Comparison of ENCODE assay signal across 22 mouse cellular contexts in the genomic region with DNA sequence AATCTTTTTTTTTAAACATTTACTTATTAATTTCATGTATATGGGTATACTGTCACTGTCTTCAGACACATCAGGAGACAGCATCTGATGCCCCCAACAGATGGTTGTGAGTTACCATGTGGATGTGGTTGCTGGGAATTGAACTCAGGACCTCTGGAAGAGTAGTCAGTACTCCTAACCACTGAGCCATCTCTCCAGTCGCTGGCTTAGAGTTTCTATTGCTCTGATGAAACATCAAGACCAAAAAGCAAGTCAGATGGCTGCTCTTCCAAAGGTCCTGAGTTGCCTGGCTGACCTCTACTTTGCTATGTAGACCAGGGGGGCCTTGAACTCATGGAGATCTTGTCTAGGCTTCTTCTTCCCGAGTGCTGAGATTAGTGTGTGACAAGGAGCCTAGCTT. TPM values are rescaled to one million over a fixed set of nuclear protein-coding genes. Genes with fewer than 3 reads are reported as not detected.
A peak's percentile ranks its signal among the peaks of the same experiment; 100 is the strongest.
DNase-seq lines count a peak whose midpoint lies in the region; ATAC-seq and TF ChIP-seq lines count a peak whose summit lies in the region.
"Had no signal": no experiment of that assay in that cellular context is flagged by ENCODE, and none has a peak within 500 bp of the region (broad histone marks: within the 10 kb centered on the region; RNA-seq: fewer than 3 reads in every experiment).

No protein-coding gene starts in this region.

- no peaks in the 10 kb centered on the region for H3K9me3 ChIP-seq in forebrain, embryonic 11.5 days (ENCODE audit: control insufficient read depth, low read length)
- no peaks in the 10 kb centered on the region for H3K9me3 ChIP-seq in forebrain, postnatal 0 days (ENCODE audit: low read length)
- H3K9me3 ChIP-seq in CH12.LX (replicated peaks; ENCODE audit: low read length) = no peaks in the 10 kb centered on the region
- no peaks in the 10 kb centered on the region for H3K9me3 ChIP-seq in hindbrain, embryonic 11.5 days (ENCODE audit: control insufficient read depth, low read length)
- H3K9me3 ChIP-seq: embryonic facial prominence, embryonic 15.5 days; forebrain, embryonic 10.5 days; forebrain, embryonic 15.5 days; heart, embryonic 12.5 days; hindbrain, embryonic 12.5 days; intestine, embryonic 15.5 days had no signal

- no peak for ATAC-seq in forebrain, embryonic 11.5 days (replicated peaks; ENCODE audit: low FRiP score)
- ATAC-seq in forebrain, postnatal 0 days = no peak
- ATAC-seq in frontal cortex, adult (ENCODE audit: low TSS enrichment) = no peak
- ATAC-seq in hindbrain, embryonic 11.5 days (ENCODE audit: low FRiP score) = no peak
- ATAC-seq: forebrain, embryonic 15.5 days; hindbrain, postnatal 0 days; intestine, embryonic 15.5 days had no signal

- H3K79me2 ChIP-seq in CH12.LX (replicated peaks; ENCODE audit: control insufficient read depth, extremely low read depth, insufficient read depth, poor library complexity, severe bottlenecking) = no peaks in the 10 kb centered on the region

- no peak for TF ChIP-seq EP300 in CH12.LX (IDR thresholded peaks at IDR 0.05; ENCODE audit: low read length)

- WGBS in forebrain, embryonic 11.5 days = 22% methylated on average over 2 of the region's 2 CpGs
- WGBS in forebrain, postnatal 0 days = 22% methylated on average over 2 of the region's 2 CpGs
- 28% methylated on average over 2 of the region's 2 CpGs for WGBS in hindbrain, embryonic 11.5 days

- no peak overlapping the region for H3K4me2 ChIP-seq in forebrain, embryonic 11.5 days (ENCODE audit: low read depth, low read length, severe bottlenecking)
- no peak overlapping the region for H3K4me2 ChIP-seq in forebrain, postnatal 0 days (ENCODE audit: low read depth)
- no peak overlapping the region for H3K4me2 ChIP-seq in CH12.LX (ENCODE audit: insufficient read depth, low read depth, poor library complexity, severe bottlenecking)
- no peak overlapping the region for H3K4me2 ChIP-seq in hindbrain, embryonic 11.5 days (replicated peaks; ENCODE audit: low read depth, low read length)
- H3K4me2 ChIP-seq: embryonic facial prominence, embryonic 15.5 days; forebrain, embryonic 15.5 days; heart, embryonic 12.5 days; hindbrain, embryonic 12.5 days; intestine, embryonic 15.5 days had no signal

- TF ChIP-seq RAD21 in CH12.LX (IDR thresholded peaks at IDR 0.05; ENCODE audit: low read depth, low read length) = no peak

- peak; percentile 33 for DNase-seq in forebrain, embryonic 11.5 days (ENCODE audit: low spot score)
- DNase-seq in forebrain, postnatal 0 days = no peak
- DNase-seq in 3T3-L1 (ENCODE audit: low read depth, low spot score) = peak; percentile 29
- DNase-seq in CH12.LX (ENCODE audit: extremely low read depth) = no peak
- DNase-seq in R1 (ENCODE audit: low read depth, low spot score) = peak; percentile 80
- DNase-seq in hindbrain, embryonic 11.5 days (ENCODE audit: low spot score) = no peak
- DNase-seq: adrenal gland, adult 2 months; adrenal gland, postnatal 25 days; cerebellum, adult 18-20 months; embryo, embryonic 11 days; gastrocnemius, postnatal 14 days; heart, postnatal 36 days; kidney, adult 2 months had no signal

- 0 out of 2 replicates have a peak, but pooled peaks cover 2% of the 10 kb centered on the region for H3K4me1 ChIP-seq in forebrain, embryonic 11.5 days (replicated peaks; ENCODE audit: control insufficient read depth, insufficient read depth, low read length)
- H3K4me1 ChIP-seq in forebrain, postnatal 0 days (ENCODE audit: insufficient read depth) = 0 out of 2 replicates have a peak, but pooled peaks cover 7% of the 10 kb centered on the region
- H3K4me1 ChIP-seq in CH12.LX (ENCODE audit: control insufficient read depth in 1 of 2, insufficient read depth in 2 of 2) = peaks cover 7 to 15% of the 10 kb centered on the region in 2 experiments
- no peaks in the 10 kb centered on the region for H3K4me1 ChIP-seq in hindbrain, embryonic 11.5 days (replicated peaks; ENCODE audit: control insufficient read depth, insufficient read depth, low read length)

- peaks cover 21% of the 10 kb centered on the region for H3K27me3 ChIP-seq in forebrain, embryonic 11.5 days (ENCODE audit: control insufficient read depth, insufficient read depth, low read length)
- peaks cover 6% of the 10 kb centered on the region for H3K27me3 ChIP-seq in forebrain, postnatal 0 days (ENCODE audit: insufficient read depth, low read length)
- peaks cover 21% of the 10 kb centered on the region for H3K27me3 ChIP-seq in CH12.LX (replicated peaks)
- H3K27me3 ChIP-seq in hindbrain, embryonic 11.5 days (ENCODE audit: control insufficient read depth, insufficient read depth, low read length) = peaks cover 15% of the 10 kb centered on the region

- no peak for TF ChIP-seq CTCF in forebrain, postnatal 0 days (IDR thresholded peaks at IDR 0.05; ENCODE audit: low read depth)
- no peak for TF ChIP-seq CTCF in CH12.LX (conservative IDR thresholded peaks at IDR 0.05 in 1 of 2, IDR thresholded peaks at IDR 0.05 in 1 of 2; ENCODE audit: low read depth in 2 of 2, low read length in 2 of 2)

- H3K4me3 ChIP-seq in forebrain, embryonic 11.5 days (ENCODE audit: low read depth, low read length) = no peak overlapping the region
- H3K4me3 ChIP-seq in forebrain, postnatal 0 days (ENCODE audit: low read depth, low read length) = no peak overlapping the region
- H3K4me3 ChIP-seq in CH12.LX (replicated peaks in 1 of 3; ENCODE audit: low read depth in 2 of 3, low read length in 2 of 3, poor library complexity in 1 of 3) = no peak overlapping the region
- no peak overlapping the region for H3K4me3 ChIP-seq in hindbrain, embryonic 11.5 days (ENCODE audit: low read depth, low read length)
- H3K4me3 ChIP-seq: embryonic facial prominence, embryonic 15.5 days; erythroblast, embryonic 14.5 days; forebrain, embryonic 10.5 days; forebrain, embryonic 15.5 days; heart, embryonic 12.5 days; hindbrain, embryonic 12.5 days; intestine, embryonic 15.5 days had no signal

- H3K27ac ChIP-seq in forebrain, embryonic 11.5 days (ENCODE audit: low read depth, low read length) = no peak overlapping the region
- no peak overlapping the region for H3K27ac ChIP-seq in forebrain, postnatal 0 days (ENCODE audit: low read depth, low read length)
- H3K27ac ChIP-seq in CH12.LX (ENCODE audit: insufficient read depth, low read depth) = no peak overlapping the region
- no peak overlapping the region for H3K27ac ChIP-seq in hindbrain, embryonic 11.5 days (ENCODE audit: low read depth, low read length)
- H3K27ac ChIP-seq: embryonic facial prominence, embryonic 15.5 days; forebrain, embryonic 10.5 days; forebrain, embryonic 15.5 days; hindbrain, embryonic 12.5 days; hindbrain, postnatal 0 days; intestine, embryonic 15.5 days had no signal

- dilution Hi-C loops in CH12.LX (cut with MboI; ENCODE audit: extremely low pct_ligation_motif_present, extremely low pct_unique_long_range_greater_than_20kb, low sequenced_read_pairs) = no loop called here

- H3K36me3 ChIP-seq in forebrain, embryonic 11.5 days (ENCODE audit: control insufficient read depth, insufficient read depth, low read length) = no peaks in the 10 kb centered on the region
- no peaks in the 10 kb centered on the region for H3K36me3 ChIP-seq in forebrain, postnatal 0 days (ENCODE audit: insufficient read depth)
- H3K36me3 ChIP-seq in CH12.LX (replicated peaks in 1 of 2; ENCODE audit: control insufficient read depth in 1 of 2, insufficient read depth in 1 of 2, low read length in 1 of 2) = no peaks in the 10 kb centered on the region
- no peaks in the 10 kb centered on the region for H3K36me3 ChIP-seq in hindbrain, embryonic 11.5 days (ENCODE audit: control insufficient read depth, insufficient read depth, low read length)
- H3K36me3 ChIP-seq: embryonic facial prominence, embryonic 15.5 days; forebrain, embryonic 10.5 days; forebrain, embryonic 15.5 days; heart, embryonic 12.5 days; hindbrain, embryonic 12.5 days; intestine, embryonic 15.5 days had no signal

- no peak for TF ChIP-seq POLR2A in CH12.LX (IDR thresholded peaks at IDR 0.05; ENCODE audit: low read depth, low read length)

- H3K9ac ChIP-seq in forebrain, embryonic 11.5 days (ENCODE audit: low read length) = no peak overlapping the region
- no peak overlapping the region for H3K9ac ChIP-seq in forebrain, postnatal 0 days
- no peak overlapping the region for H3K9ac ChIP-seq in CH12.LX (ENCODE audit: insufficient read depth, low read depth)
- no peak overlapping the region for H3K9ac ChIP-seq in hindbrain, embryonic 11.5 days (ENCODE audit: low read depth, low read length)
- H3K9ac ChIP-seq: embryonic facial prominence, embryonic 15.5 days; forebrain, embryonic 15.5 days; heart, embryonic 12.5 days; hindbrain, embryonic 12.5 days; intestine, embryonic 15.5 days had no signal

- in situ Hi-C loops in CH12.LX (cut with MboI; ENCODE audit: low pct_ligation_motif_present, low pct_unique_long_range_greater_than_20kb, low sequenced_read_pairs) = no loop called here

TF ChIP-seq in CH12.LX, 34 proteins besides CTCF, POLR2A, EP300 and RAD21:
- TF ChIP-seq SIN3A (IDR thresholded peaks at IDR 0.05; ENCODE audit: low read length) = no peak
- TF ChIP-seq ETS1 (conservative IDR thresholded peaks at IDR 0.05; ENCODE audit: low read depth, low read length) = no peak
- peak; percentile 57; the same call in 1 of the 2 replicates for TF ChIP-seq ELF1 (IDR thresholded peaks at IDR 0.05; ENCODE audit: low read depth, low read length)
- TF ChIP-seq TBP (conservative IDR thresholded peaks at IDR 0.05; ENCODE audit: low read depth, low read length) = peak; percentile 97
- 0 out of 2 replicates have a peak, but pooled peaks have one; percentile 48 for TF ChIP-seq MAFK (IDR thresholded peaks at IDR 0.05; ENCODE audit: insufficient replicate concordance, low read length)
- TF ChIP-seq JUN (IDR thresholded peaks at IDR 0.05; ENCODE audit: insufficient read depth, low read depth, low read length) = no peak

RNA-seq across cellular contexts. Expression of a gene that starts 28.0 kb away (rescaled TPM):
- 8.1 and 9.1 TPM in 2 replicates for polyA plus RNA-seq in forebrain, embryonic 11.5 days (2014; fragmentation: Nextera tagmentation; extraction: Ambion mirVana)
- 41.1 and 52.5 TPM in 2 replicates for total RNA-seq in forebrain, postnatal 0 days (2014; rRNA removed)
- polyA plus RNA-seq in forebrain, postnatal 0 days (2015; fragmentation: Nextera tagmentation; extraction: Ambion mirVana) = 7.6 and 10.5 TPM in 2 replicates
- total RNA-seq in CH12.LX (2012; rRNA removed) (0.08 TPM in 1 of 2 replicates, not detected in the other), CH12.LX (2014; rRNA removed) (not detected in 2 replicates)
- 0.16 TPM in 1 of 2 replicates, not detected in the other for polyA plus RNA-seq in CH12.LX (2012; ENCODE audit: insufficient read length, low read depth)
- 11.3 and 12.4 TPM in 2 replicates for polyA plus RNA-seq in hindbrain, embryonic 11.5 days (2014; fragmentation: Nextera tagmentation; extraction: Ambion mirVana)
- polyA plus RNA-seq: erythroblast, embryonic 14.5 days had no signal

Comparison
In these comparisons a context has a peak if more than half of its experiments do, and no peak if none do; other contexts are left out.
1. DNase-seq: peak in forebrain, embryonic 11.5 days (single experiment), 3T3-L1 (single experiment) and R1 (single experiment); none in forebrain, postnatal 0 days (single experiment), CH12.LX (single experiment) and hindbrain, embryonic 11.5 days (single experiment).